Mouse (Mus musculus) forebrain, embryonic 13.5 days (tissue): ENCODE results near the gene Gm6793. TPM values are rescaled to one million over a fixed set of nuclear protein-coding genes. Genes with fewer than 3 reads are reported as not detected.

Experiments used
- ATAC-seq: fragments of 200-750 bp; cut with Nextera tagmentation; 2 replicates; pipeline ENCODE4 v1.8.0; 2017
- H3K27ac ChIP-seq: fragments of 300-500 bp; sonication (generic); 2 replicates; pipeline ENCODE4 v1.5.1; 2015; ENCODE audit warnings: inconsistent platforms, mild to moderate bottlenecking, moderate library complexity
- H3K27me3 ChIP-seq: fragments of 300-500 bp; sonication (generic); 2 replicates; pipeline ENCODE4 v1.6.1; 2015; ENCODE audit warnings: mild to moderate bottlenecking, inconsistent platforms
- H3K36me3 ChIP-seq: fragments of 300-500 bp; sonication (generic); 2 replicates; pipeline ENCODE4 v1.6.1; 2015; ENCODE audit warnings: mild to moderate bottlenecking, inconsistent platforms; ENCODE audit not compliant: poor library complexity, severe bottlenecking
- H3K4me1 ChIP-seq: fragments of 300-500 bp; sonication (generic); 2 replicates; pipeline ENCODE4 v1.6.1; 2015; ENCODE audit warnings: inconsistent platforms
- H3K4me2 ChIP-seq: fragments of 300-500 bp; sonication (generic); 2 replicates; pipeline ENCODE4 v1.6.1; 2015; ENCODE audit warnings: inconsistent platforms, mild to moderate bottlenecking, moderate library complexity
- H3K4me3 ChIP-seq: fragments of 300-500 bp; sonication (generic); 2 replicates; pipeline ENCODE4 v1.5.1; 2015; ENCODE audit warnings: mild to moderate bottlenecking, inconsistent platforms
- H3K9ac ChIP-seq: fragments of 300-500 bp; sonication (generic); 2 replicates; pipeline ENCODE4 v1.6.1; 2015; ENCODE audit warnings: mild to moderate bottlenecking, inconsistent platforms
- H3K9me3 ChIP-seq: fragments of 300-500 bp; sonication (generic); replicated peaks from 2 replicates; pipeline ENCODE4 v1.6.1; 2016; ENCODE audit warnings: inconsistent platforms
- WGBS: fragments of 180-500 bp; shearing (Covaris S2); methylation state at CpG from one replicate; pipeline ENCODE4 v1.1.7; 2015; 5-methylcytosine and 5-hydroxymethylcytosine counted together
- polyA plus RNA-seq: library from polyadenylated mRNA; unstranded; fragments of >200 nt; fragmentation: Nextera tagmentation; extraction: Ambion mirVana; gene quantifications from 2 replicates; pipeline ENCODE4 v1.2.1, GENCODE M21; 2015

Gm6793 gene
- polyA plus RNA-seq, 1 experiment from 2014 or later = 0.65 TPM

DNA sequence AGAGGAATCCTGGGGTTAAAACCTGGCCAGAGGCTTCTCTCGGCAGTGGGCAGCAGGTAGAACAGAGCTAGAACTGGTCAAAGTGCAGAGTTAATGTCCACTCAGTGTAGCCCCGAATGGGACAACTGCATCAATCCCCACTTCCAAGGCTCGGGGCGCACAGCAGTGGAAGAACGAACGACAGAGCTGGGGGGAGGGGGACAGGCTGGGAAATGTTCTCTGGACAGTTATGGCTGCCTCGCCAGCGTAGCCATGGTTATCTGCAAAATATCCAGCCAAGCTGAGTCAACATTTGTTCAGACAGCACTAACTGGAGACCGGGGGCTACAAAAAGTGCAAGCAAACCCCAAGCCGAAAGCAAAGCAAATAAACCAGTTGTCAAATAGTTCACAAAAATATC is 36.7 kb downstream of the Gm6793 start:
- Histone ChIP-seq H3K4me3 (no peak overlapping the region), H3K4me1 (no peaks in the 10 kb centered on the region), H3K4me2 (no peak overlapping the region), H3K27ac (no peak overlapping the region), H3K9ac (no peak overlapping the region), H3K36me3 (peaks cover 53% of the 10 kb centered on the region), H3K9me3 (no peaks in the 10 kb centered on the region), H3K27me3 (no peaks in the 10 kb centered on the region)
- WGBS = 81% methylated on average over 10 of the region's 10 CpGs
- ATAC-seq = no peak

- H3K27ac ChIP-seq = no peak overlapping the region
- no peaks in the 10 kb centered on the region for H3K4me1 ChIP-seq
- WGBS = 88% methylated on average over 2 of the region's 2 CpGs
- no peak overlapping the region for H3K4me3 ChIP-seq
- ATAC-seq = no peak
- no peak overlapping the region for H3K9ac ChIP-seq
- H3K27me3 ChIP-seq = no peaks in the 10 kb centered on the region
- peaks cover 55% of the 10 kb centered on the region for H3K36me3 ChIP-seq
- no peak overlapping the region for H3K4me2 ChIP-seq
- no peaks in the 10 kb centered on the region for H3K9me3 ChIP-seq
These were observed 38.5 kb downstream of the Gm6793 start for GRCm38 (mm10) chr8:111976326-111976725.

DNA sequence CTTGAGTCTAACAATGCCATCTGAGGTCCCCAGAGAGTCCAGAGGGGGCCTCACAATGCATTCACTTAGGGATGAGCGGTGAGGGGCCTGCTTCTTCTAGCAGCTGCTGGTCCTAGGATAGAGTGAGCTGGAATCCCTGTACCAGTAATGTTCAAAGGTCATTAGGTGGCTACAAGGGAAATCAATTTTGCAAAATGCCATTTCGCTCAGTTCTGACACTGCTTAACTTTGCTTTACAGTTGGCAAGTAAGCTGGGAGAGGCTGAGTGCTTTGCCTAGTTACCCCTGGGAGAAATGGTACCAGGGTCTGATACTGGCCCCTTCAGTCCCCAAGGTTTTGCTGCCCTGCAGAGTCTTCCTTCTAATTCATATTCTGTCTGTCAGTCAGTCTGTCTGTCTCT is 39.1 kb downstream of the Gm6793 start:
- Histone ChIP-seq H3K36me3 (peaks cover 59% of the 10 kb centered on the region), H3K4me3 (no peak overlapping the region), H3K4me1 (no peaks in the 10 kb centered on the region), H3K9ac (no peak overlapping the region), H3K9me3 (no peaks in the 10 kb centered on the region), H3K4me2 (no peak overlapping the region), H3K27me3 (no peaks in the 10 kb centered on the region), H3K27ac (no peak overlapping the region)
- WGBS = 93% methylated on average over 2 of the region's 2 CpGs
- no peak for ATAC-seq

DNA sequence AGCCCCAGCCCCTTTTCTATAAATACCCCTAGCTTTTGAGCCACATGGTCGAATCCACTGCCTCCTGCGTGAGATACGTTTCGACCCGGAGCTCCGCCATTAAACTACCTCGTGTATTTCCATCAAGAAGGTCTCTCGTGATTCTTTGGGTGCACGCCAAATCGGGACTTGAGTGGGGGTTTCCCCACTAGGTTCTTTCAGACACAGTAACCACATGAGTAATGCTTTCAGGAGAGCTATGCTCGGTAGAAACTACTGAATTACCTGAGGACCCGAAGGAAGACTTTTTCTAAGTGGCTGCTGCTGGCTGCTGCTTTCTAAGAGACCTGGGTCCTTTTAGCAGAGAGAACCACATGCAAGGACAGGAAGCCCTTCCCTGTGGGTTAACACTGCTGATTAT is 40.7 kb downstream of the Gm6793 start:
- WGBS = 98% methylated on average over 12 of the region's 12 CpGs
- H3K36me3 ChIP-seq = peaks cover 57% of the 10 kb centered on the region
- no peak for ATAC-seq

DNA sequence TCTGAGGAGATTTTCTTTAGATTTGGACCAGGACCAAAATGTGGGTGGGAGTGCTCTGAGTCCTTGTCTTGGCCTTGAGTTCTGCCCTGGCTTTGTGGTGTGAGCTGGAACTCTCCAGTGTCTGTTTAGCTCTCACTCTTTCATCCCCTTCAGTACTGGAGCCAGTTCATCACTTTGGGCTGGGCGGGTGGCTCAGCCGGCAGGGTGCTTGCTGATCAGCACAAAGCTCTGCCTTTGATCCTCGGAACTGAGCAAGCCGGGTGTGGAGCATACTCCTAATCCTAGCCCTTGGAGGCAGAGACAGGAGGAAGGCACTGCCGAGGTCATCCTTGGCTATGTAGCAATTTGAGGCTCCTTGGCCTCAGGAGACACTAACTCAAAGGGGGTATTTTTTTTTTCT is 45.8 kb downstream of the Gm6793 start:
- no peak overlapping the region for H3K4me3 ChIP-seq
- no peaks in the 10 kb centered on the region for H3K27me3 ChIP-seq
- H3K27ac ChIP-seq = no peak overlapping the region
- H3K36me3 ChIP-seq = peaks cover 42% of the 10 kb centered on the region
- H3K9me3 ChIP-seq = no peaks in the 10 kb centered on the region
- H3K4me1 ChIP-seq = no peaks in the 10 kb centered on the region
- 23% methylated on average over 5 of the region's 5 CpGs for WGBS
- H3K9ac ChIP-seq = no peak overlapping the region
- no peak for ATAC-seq
- H3K4me2 ChIP-seq = no peak overlapping the region

More for the DNA sequence above, 40.7 kb downstream of the Gm6793 start:
- Histone ChIP-seq H3K9me3 (no peaks in the 10 kb centered on the region), H3K27me3 (no peaks in the 10 kb centered on the region), H3K4me1 (no peaks in the 10 kb centered on the region), H3K4me2 (no peak overlapping the region), H3K4me3 (no peak overlapping the region), H3K9ac (no peak overlapping the region), H3K27ac (no peak overlapping the region)

DNA sequence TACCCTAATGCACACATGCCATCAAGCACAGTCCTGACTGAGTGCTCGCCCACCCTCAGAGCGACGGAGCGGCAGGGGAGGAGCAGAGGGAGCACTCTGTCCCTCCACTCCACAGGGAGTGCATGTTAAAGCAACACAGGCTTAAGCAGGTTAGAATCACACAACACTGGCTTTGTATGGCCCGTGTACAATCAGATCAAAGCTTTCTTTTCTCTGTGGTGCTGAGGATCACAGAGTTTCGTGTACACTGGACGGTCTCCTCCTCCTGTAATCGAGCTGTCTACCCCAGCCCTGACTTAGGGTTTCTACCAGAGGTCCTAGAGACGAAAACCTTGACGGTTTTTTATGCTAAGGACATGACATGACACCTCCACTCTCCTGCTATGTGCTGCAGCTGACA is 46.3 kb downstream of the Gm6793 start:
- no peak overlapping the region for H3K9ac ChIP-seq
- 85% methylated on average over 10 of the region's 10 CpGs for WGBS
- H3K27me3 ChIP-seq = no peaks in the 10 kb centered on the region
- ATAC-seq = no peak
- no peaks in the 10 kb centered on the region for H3K9me3 ChIP-seq
- H3K4me2 ChIP-seq = no peak overlapping the region
- H3K4me3 ChIP-seq = no peak overlapping the region
- peaks cover 38% of the 10 kb centered on the region for H3K36me3 ChIP-seq
- H3K4me1 ChIP-seq = no peaks in the 10 kb centered on the region
- no peak overlapping the region for H3K27ac ChIP-seq

- ATAC-seq = no peak
- H3K9me3 ChIP-seq = no peaks in the 10 kb centered on the region
- no peak overlapping the region for H3K9ac ChIP-seq
- no peak overlapping the region for H3K4me2 ChIP-seq
- H3K4me1 ChIP-seq = 0 out of 2 replicates have a peak, but pooled peaks cover 2% of the 10 kb centered on the region
- 88% methylated on average over 5 of the region's 5 CpGs for WGBS
- no peaks in the 10 kb centered on the region for H3K27me3 ChIP-seq
- peaks cover 30% of the 10 kb centered on the region for H3K36me3 ChIP-seq
- no peak overlapping the region for H3K27ac ChIP-seq
- H3K4me3 ChIP-seq = no peak overlapping the region
These were observed 47.5 kb downstream of the Gm6793 start for GRCm38 (mm10) chr8:111967246-111967870.

GRCm38 (mm10) chr8:111964849-111965561 is 49.8 kb downstream of the Gm6793 start:
- ATAC-seq = no peak
- H3K4me3 ChIP-seq = no peak overlapping the region
- 0 out of 2 replicates have a peak, but pooled peaks cover 2% of the 10 kb centered on the region for H3K4me1 ChIP-seq
- H3K4me2 ChIP-seq = no peak overlapping the region
- H3K9me3 ChIP-seq = no peaks in the 10 kb centered on the region
- no peak overlapping the region for H3K27ac ChIP-seq
- WGBS = 92% methylated on average over 6 of the region's 7 CpGs
- no peaks in the 10 kb centered on the region for H3K27me3 ChIP-seq
- peaks cover 16% of the 10 kb centered on the region; the same call in 1 of the 2 replicates for H3K36me3 ChIP-seq
- no peak overlapping the region for H3K9ac ChIP-seq

DNA sequence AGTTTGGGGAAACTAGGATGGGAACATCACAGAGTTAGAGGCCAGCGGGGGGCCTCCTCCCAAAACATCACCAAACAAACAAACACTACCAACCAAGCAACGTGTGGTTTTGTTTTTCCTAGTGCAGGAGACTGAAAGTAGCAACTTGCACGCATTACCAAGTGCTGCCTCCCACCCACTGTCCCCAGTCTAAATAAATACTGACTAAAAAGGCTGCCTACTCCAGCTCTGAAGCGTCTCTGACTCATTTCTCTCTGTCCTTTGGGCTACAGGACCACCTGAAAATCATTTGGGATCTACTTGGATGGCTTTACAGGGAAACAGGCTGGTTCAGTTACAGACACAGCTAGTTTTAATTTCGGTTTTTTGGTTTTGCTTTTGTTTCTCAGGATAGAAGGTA is 50.5 kb downstream of the Gm6793 start:
- 75% methylated on average over 5 of the region's 5 CpGs for WGBS

GRCm38 (mm10) chr8:111963546-111963945 is 51.3 kb downstream of the Gm6793 start:
- Histone ChIP-seq H3K4me3 (no peak overlapping the region), H3K27ac (no peak overlapping the region), H3K4me1 (0 out of 2 replicates have a peak, but pooled peaks cover 2% of the 10 kb centered on the region), H3K4me2 (no peak overlapping the region), H3K36me3 (peaks cover 19% of the 10 kb centered on the region; the same call in 1 of the 2 replicates), H3K27me3 (no peaks in the 10 kb centered on the region), H3K9me3 (no peaks in the 10 kb centered on the region), H3K9ac (no peak overlapping the region)
- 81% methylated on average over 4 of the region's 4 CpGs for WGBS
- ATAC-seq = no peak

More for the DNA sequence above, 50.5 kb downstream of the Gm6793 start:
- Histone ChIP-seq H3K27ac (no peak overlapping the region), H3K4me1 (0 out of 2 replicates have a peak, but pooled peaks cover 2% of the 10 kb centered on the region), H3K9me3 (no peaks in the 10 kb centered on the region), H3K36me3 (peaks cover 16% of the 10 kb centered on the region; the same call in 1 of the 2 replicates), H3K4me2 (no peak overlapping the region), H3K9ac (no peak overlapping the region), H3K27me3 (no peaks in the 10 kb centered on the region), H3K4me3 (no peak overlapping the region)
- no peak for ATAC-seq
